Mouse (Mus musculus) ES-Bruce4 (cell line): ENCODE data around the gene R3hdm4. TPM values are rescaled to one million over a fixed set of nuclear protein-coding genes. Genes with fewer than 3 reads are reported as not detected.

Source experiments
- H3K27ac ChIP-seq: 2 replicates; pipeline ENCODE4 v1.5.1; 2012; ENCODE audit warnings: low read length, inconsistent platforms; ENCODE audit not compliant: insufficient read depth
- H3K27me3 ChIP-seq: 2 replicates; pipeline ENCODE4 v1.6.1; 2012; ENCODE audit warnings: mild to moderate bottlenecking, low read length, inconsistent platforms; ENCODE audit not compliant: control insufficient read depth, poor library complexity, insufficient read depth, severe bottlenecking
- H3K36me3 ChIP-seq: 2 replicates; pipeline ENCODE4 v1.6.1; 2012; ENCODE audit warnings: inconsistent platforms, mild to moderate bottlenecking, low read length, moderate library complexity; ENCODE audit not compliant: control insufficient read depth, poor library complexity, insufficient read depth, severe bottlenecking
- H3K4me1 ChIP-seq: one replicate; pipeline ENCODE4 v1.8.1; 2011; ENCODE audit warnings: low read length; ENCODE audit not compliant: control insufficient read depth, insufficient read depth
- H3K4me3 ChIP-seq: 2 replicates; pipeline ENCODE4 v1.5.1; 2011; ENCODE audit warnings: low read depth, mild to moderate bottlenecking, low read length
- H3K9ac ChIP-seq: 2 replicates; pipeline ENCODE4 v1.6.1; 2012; ENCODE audit warnings: low read depth, mild to moderate bottlenecking, inconsistent platforms; ENCODE audit not compliant: poor library complexity, severe bottlenecking
- H3K9me3 ChIP-seq: replicated peaks from 2 replicates; pipeline ENCODE4 v1.6.1; 2012; ENCODE audit warnings: mild to moderate bottlenecking, low read length, inconsistent platforms; ENCODE audit not compliant: control insufficient read depth, poor library complexity, insufficient read depth, severe bottlenecking
- CTCF ChIP-seq: IDR thresholded peaks from one replicate; pipeline ENCODE4 v1.8.1; 2011; ENCODE audit warnings: low read depth, low read length
- EP300 ChIP-seq: IDR thresholded peaks from 2 replicates; pipeline ENCODE4 v1.6.1; 2011; ENCODE audit warnings: low read depth, low read length; ENCODE audit not compliant: insufficient read depth
- POLR2A ChIP-seq: IDR thresholded peaks from one replicate; pipeline ENCODE4 v1.8.1; 2011; ENCODE audit warnings: low read length; ENCODE audit not compliant: insufficient read depth
- polyA plus RNA-seq: library from polyadenylated mRNA; stranded (reverse); fragments of >200 nt; gene quantifications from 2 replicates; pipeline ENCODE4 v1.2.4, GENCODE M21; 2011; ENCODE audit warnings: low read depth; ENCODE audit not compliant: missing spikeins, insufficient read depth, insufficient read length

R3hdm4 gene
- polyA plus RNA-seq, 1 experiment: 49.4 TPM

GRCm38 (mm10) chr10:79927324-79928029 is 6.5 kb upstream of the R3hdm4 start:
- no peaks in the 10 kb centered on the region for H3K4me1 ChIP-seq
- H3K36me3 ChIP-seq: no peaks in the 10 kb centered on the region
- H3K27ac ChIP-seq: no peak overlapping the region
- TF ChIP-seq CTCF (no peak), POLR2A (no peak), EP300 (no peak)
- H3K9me3 ChIP-seq: no peaks in the 10 kb centered on the region
- H3K4me3 ChIP-seq: peak overlapping the region; percentile 86
- H3K9ac ChIP-seq: peak overlapping the region; percentile 88
- H3K27me3 ChIP-seq: no peaks in the 10 kb centered on the region

GRCm38 (mm10) chr10:79926491-79927323 is 5.7 kb upstream of the R3hdm4 start, which contains the start of gene Arid3a:
Gene Arid3a, plus strand, starts transcription at chr10:79927043.
- Histone ChIP-seq H3K9ac (peak within 1 kb of the TSS; percentile 88), H3K9me3 (no peaks in the 10 kb centered on the region), H3K27ac (no peak within 1 kb of the TSS), H3K4me3 (peak within 1 kb of the TSS; percentile 86), H3K36me3 (no peaks in the 10 kb centered on the region), H3K4me1 (no peaks in the 10 kb centered on the region), H3K27me3 (no peaks in the 10 kb centered on the region)
- peak; percentile 53; the same call in 1 of the 2 replicates for TF ChIP-seq EP300
- no peak for TF ChIP-seq CTCF
- TF ChIP-seq POLR2A: no peak

GRCm38 (mm10) chr10:79925785-79926490 is 4.9 kb upstream of the R3hdm4 start:
- H3K27me3 ChIP-seq: no peaks in the 10 kb centered on the region
- TF ChIP-seq POLR2A (no peak), EP300 (no peak), CTCF (no peak)
- H3K4me3 ChIP-seq: peak overlapping the region; percentile 86
- H3K9ac ChIP-seq: peak overlapping the region; percentile 88
- no peaks in the 10 kb centered on the region for H3K4me1 ChIP-seq
- H3K27ac ChIP-seq: no peak overlapping the region
- no peaks in the 10 kb centered on the region for H3K9me3 ChIP-seq
- no peaks in the 10 kb centered on the region for H3K36me3 ChIP-seq

DNA sequence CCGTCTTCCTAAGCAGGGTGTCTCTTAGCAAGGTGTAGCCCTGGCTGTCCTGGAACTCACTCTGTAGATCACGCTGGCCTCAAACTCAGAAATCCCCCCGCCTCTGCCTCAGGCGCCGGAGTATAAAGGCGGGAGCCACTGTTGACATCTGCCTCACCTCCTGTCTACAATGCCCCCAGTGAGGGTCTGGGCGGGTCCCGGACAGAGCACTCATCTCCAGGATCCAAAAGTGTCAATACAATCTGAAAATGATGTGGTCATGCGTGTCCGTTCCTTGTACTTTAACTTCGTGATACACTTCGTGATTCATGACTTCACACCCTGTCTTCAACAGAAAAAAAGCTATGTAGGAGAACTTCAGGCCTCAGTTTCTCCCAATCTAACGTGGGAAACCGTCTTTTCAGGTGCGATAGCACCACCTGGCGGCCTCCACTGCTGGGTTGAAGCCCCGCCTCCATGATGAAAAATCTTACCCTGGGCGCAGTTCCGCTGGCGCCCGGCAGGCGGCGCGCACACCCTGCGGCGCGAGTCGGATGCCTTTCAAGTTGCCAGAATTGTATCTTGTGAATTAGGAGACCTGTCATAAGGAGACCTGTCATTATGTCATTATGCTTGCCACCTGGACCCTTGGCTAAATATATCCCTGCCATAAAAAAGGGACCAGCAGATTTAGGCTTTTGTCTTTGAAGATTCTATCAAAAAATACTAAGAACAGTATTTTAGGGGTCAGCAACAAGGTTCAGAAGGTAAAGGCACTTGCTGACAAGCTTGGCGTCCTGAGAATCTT is 4.2 kb upstream of the R3hdm4 start:
- no peak overlapping the region for H3K9ac ChIP-seq
- no peak overlapping the region for H3K4me3 ChIP-seq
- TF ChIP-seq CTCF: peak; percentile 99
- peak; percentile 56; the same call in 1 of the 2 replicates for TF ChIP-seq EP300
- TF ChIP-seq POLR2A: no peak
- H3K9me3 ChIP-seq: no peaks in the 10 kb centered on the region
- H3K27ac ChIP-seq: no peak overlapping the region
- H3K36me3 ChIP-seq: no peaks in the 10 kb centered on the region
- peaks cover 4% of the 10 kb centered on the region for H3K4me1 ChIP-seq
- H3K27me3 ChIP-seq: no peaks in the 10 kb centered on the region

GRCm38 (mm10) chr10:79921572-79921971 is 564 bp upstream of the R3hdm4 start:
- Histone ChIP-seq H3K9me3 (no peaks in the 10 kb centered on the region), H3K27me3 (no peaks in the 10 kb centered on the region), H3K4me3 (peak overlapping the region; percentile 49), H3K4me1 (peaks cover 7% of the 10 kb centered on the region), H3K9ac (peak overlapping the region; percentile 37), H3K27ac (no peak overlapping the region), H3K36me3 (no peaks in the 10 kb centered on the region)
- no peak for TF ChIP-seq EP300
- no peak for TF ChIP-seq POLR2A
- TF ChIP-seq CTCF: no peak
